Mouse (Mus musculus) stomach, postnatal 0 days (tissue): ENCODE data around the gene Nkiras2. TPM values are rescaled to one million over a fixed set of nuclear protein-coding genes. Genes with fewer than 3 reads are reported as not detected.

Source experiments
- ATAC-seq: fragments of 200-750 bp; cut with Nextera tagmentation; 2 replicates; pipeline ENCODE4 v1.8.0; 2017; ENCODE audit not compliant: low FRiP score, low TSS enrichment
- DNase-seq: peaks from one replicate; pipeline ENCODE4 v3.0.0-alpha.2; 2016; ENCODE audit warnings: low spot score
- H3K27ac ChIP-seq: fragments of 300-500 bp; sonication (generic); replicated peaks from 2 replicates; pipeline ENCODE4 v1.5.1; 2014; ENCODE audit warnings: mild to moderate bottlenecking, control low read depth
- H3K27me3 ChIP-seq: fragments of 300-500 bp; sonication (generic); 2 replicates; pipeline ENCODE4 v1.6.1; 2014; ENCODE audit warnings: low read length; ENCODE audit not compliant: control insufficient read depth, insufficient read depth
- H3K36me3 ChIP-seq: fragments of 300-500 bp; sonication (generic); 2 replicates; pipeline ENCODE4 v1.6.1; 2014; ENCODE audit warnings: low read length, mixed read lengths; ENCODE audit not compliant: control insufficient read depth, insufficient read depth
- H3K4me1 ChIP-seq: fragments of 300-500 bp; sonication (generic); replicated peaks from 2 replicates; pipeline ENCODE4 v1.6.1; 2014; ENCODE audit warnings: antibody characterized with exemption; ENCODE audit not compliant: control insufficient read depth, insufficient read depth
- H3K4me2 ChIP-seq: fragments of 300-500 bp; sonication (generic); replicated peaks from 2 replicates; pipeline ENCODE4 v1.6.1; 2014; ENCODE audit warnings: low read depth, mild to moderate bottlenecking, control low read depth, moderate library complexity
- H3K4me3 ChIP-seq: fragments of 300-500 bp; sonication (generic); 2 replicates; pipeline ENCODE4 v1.5.1; 2014; ENCODE audit warnings: low read depth, low read length, control low read depth
- H3K9ac ChIP-seq: fragments of 300-500 bp; sonication (generic); 2 replicates; pipeline ENCODE4 v1.6.1; 2014; ENCODE audit warnings: mild to moderate bottlenecking, low read length, control low read depth, mixed read lengths
- H3K9me3 ChIP-seq: fragments of 300-500 bp; sonication (generic); 2 replicates; pipeline ENCODE4 v1.6.1; 2016; ENCODE audit warnings: low read length; ENCODE audit not compliant: control insufficient read depth
- CTCF ChIP-seq: IDR thresholded peaks from 2 replicates; pipeline ENCODE4 v1.5.1; 2016; ENCODE audit warnings: antibody characterized with exemption, low read depth, mild to moderate bottlenecking, moderate library complexity
- EP300 ChIP-seq: optimal IDR thresholded peaks from 2 replicates; pipeline ENCODE3; 2016; ENCODE audit warnings: antibody characterized with exemption
- WGBS: fragments of 180-500 bp; shearing (Covaris S2); extraction: QIAGEN DNeasy Blood & Tissue Kit; methylation state at CpG from one replicate; pipeline ENCODE4 v1.1.7; 2014; 5-methylcytosine and 5-hydroxymethylcytosine counted together
- polyA plus RNA-seq: library from polyadenylated mRNA; unstranded; fragments of >200 nt; fragmentation: Nextera tagmentation; extraction: Ambion mirVana; gene quantifications from 2 replicates; pipeline ENCODE4 v1.2.1, GENCODE M21; 2015

The Nkiras2 gene
- polyA plus RNA-seq, 1 experiment from 2014 or later = 59.0 TPM

GRCm38 (mm10) chr11:100603155-100603554 is 15.9 kb upstream of the Nkiras2 start:
- H3K4me3 ChIP-seq = no peak overlapping the region
- H3K27ac ChIP-seq = no peak overlapping the region
- H3K27me3 ChIP-seq = no peaks in the 10 kb centered on the region
- TF ChIP-seq EP300 = no peak
- no peak for TF ChIP-seq CTCF
- 81% methylated on average over 9 of the region's 9 CpGs for WGBS
- H3K4me1 ChIP-seq = 0 out of 2 replicates have a peak, but pooled peaks cover 2% of the 10 kb centered on the region
- peaks cover 8% of the 10 kb centered on the region for H3K36me3 ChIP-seq
- DNase-seq (no peak), ATAC-seq (no peak)
- H3K4me2 ChIP-seq = no peak overlapping the region
- H3K9ac ChIP-seq = no peak overlapping the region
- no peaks in the 10 kb centered on the region for H3K9me3 ChIP-seq

DNA sequence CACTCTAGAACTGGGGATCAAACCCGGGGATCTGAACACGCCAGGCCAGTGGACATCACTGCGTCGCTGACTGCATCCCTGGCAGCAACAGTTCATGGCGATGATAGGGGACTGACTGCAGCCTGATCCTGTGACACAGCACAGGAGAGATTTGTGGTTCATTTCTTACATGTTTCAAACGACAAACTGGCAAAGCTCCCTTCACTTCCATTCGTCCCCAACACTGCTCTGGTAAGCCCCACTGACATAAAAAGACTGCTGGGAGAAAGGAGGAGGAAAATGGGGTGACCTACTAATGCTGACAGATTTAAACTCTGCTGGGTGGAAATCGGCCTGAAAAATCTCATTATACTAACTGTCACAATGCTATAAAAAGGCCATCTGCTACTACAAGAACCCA is 15.2 kb upstream of the Nkiras2 start:
- peaks cover 4% of the 10 kb centered on the region for H3K36me3 ChIP-seq
- 0 out of 2 replicates have a peak, but pooled peaks cover 2% of the 10 kb centered on the region for H3K4me1 ChIP-seq
- 0 out of 2 replicates have a peak overlapping the region, but pooled peaks have one; percentile 35 for H3K27ac ChIP-seq
- H3K27me3 ChIP-seq = no peaks in the 10 kb centered on the region
- DNase-seq = no peak
- H3K4me2 ChIP-seq = no peak overlapping the region
- H3K9me3 ChIP-seq = no peaks in the 10 kb centered on the region
- no peak overlapping the region for H3K9ac ChIP-seq
- WGBS = 65% methylated on average over 8 of the region's 8 CpGs
- ATAC-seq = no peak
- TF ChIP-seq CTCF = no peak
- no peak overlapping the region for H3K4me3 ChIP-seq

DNA sequence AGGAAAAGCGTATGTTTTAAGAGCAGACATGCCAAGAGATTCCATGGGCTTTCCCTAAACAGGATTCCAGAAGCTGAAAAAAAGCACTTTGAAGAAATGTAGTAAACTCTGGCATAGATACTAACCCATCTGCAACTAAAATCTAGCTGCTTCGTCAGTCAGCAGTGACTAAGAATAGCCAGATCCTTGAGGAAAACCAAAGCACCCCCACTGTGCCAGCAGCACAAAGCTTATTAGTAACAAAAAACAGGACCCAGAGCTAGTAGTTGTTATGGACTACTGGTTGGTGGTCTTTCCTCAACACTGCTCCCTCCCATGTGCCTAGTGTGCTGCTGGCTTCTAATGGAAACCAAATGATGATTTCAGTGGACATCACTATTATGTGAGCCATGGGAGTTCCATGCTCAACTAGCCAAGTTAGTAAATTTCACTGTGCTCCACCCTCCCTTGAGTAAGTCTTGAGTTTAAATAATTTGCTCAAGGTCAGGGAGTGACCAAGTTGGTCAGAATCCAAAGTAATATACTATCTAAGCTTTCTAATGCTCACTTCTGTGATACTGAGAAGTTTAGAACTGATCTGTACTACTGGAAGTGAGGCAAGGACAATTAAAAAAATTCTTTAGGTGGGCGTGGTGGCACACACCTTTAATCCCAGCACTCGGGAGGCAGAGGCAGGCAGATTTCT is 14.6 kb upstream of the Nkiras2 start:
- Histone ChIP-seq H3K4me2 (no peak overlapping the region), H3K36me3 (no peaks in the 10 kb centered on the region; the same call in none of the 2 replicates), H3K27ac (peak overlapping the region; percentile 40), H3K4me1 (peaks cover 3% of the 10 kb centered on the region), H3K4me3 (no peak overlapping the region), H3K27me3 (no peaks in the 10 kb centered on the region), H3K9ac (no peak overlapping the region), H3K9me3 (no peaks in the 10 kb centered on the region)
- no peak for ATAC-seq
- no peak for DNase-seq
- WGBS = 61% methylated on average over 4 of the region's 4 CpGs
- no peak for TF ChIP-seq CTCF
- TF ChIP-seq EP300 = no peak

DNA sequence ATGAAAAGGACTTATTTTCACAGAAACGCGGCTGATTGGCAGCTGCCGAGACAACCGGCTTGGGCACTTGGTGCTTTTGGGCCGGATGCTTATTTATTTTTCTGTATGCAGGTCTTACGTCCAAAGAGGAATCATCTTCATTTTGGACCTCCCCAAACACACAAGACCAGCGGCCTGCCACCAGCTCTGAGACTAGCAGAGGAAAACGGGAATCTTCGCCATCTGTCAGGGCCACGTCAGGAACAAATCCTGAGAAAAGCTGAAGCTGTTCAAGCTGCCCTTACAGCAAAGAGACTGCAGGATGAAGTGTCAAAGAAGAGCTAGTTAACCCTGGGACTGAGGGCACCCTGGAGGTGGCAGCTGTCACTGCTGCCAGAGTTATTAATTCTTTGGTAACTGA is 13.6 kb upstream of the Nkiras2 start:
- no peaks in the 10 kb centered on the region for H3K9me3 ChIP-seq
- no peak overlapping the region for H3K9ac ChIP-seq
- H3K4me2 ChIP-seq = no peak overlapping the region
- DNase-seq (no peak), ATAC-seq (no peak)
- peaks cover 9% of the 10 kb centered on the region for H3K4me1 ChIP-seq
- H3K4me3 ChIP-seq = no peak overlapping the region
- TF ChIP-seq EP300 = no peak
- no peak for TF ChIP-seq CTCF
- H3K27me3 ChIP-seq = no peaks in the 10 kb centered on the region
- 86% methylated on average over 10 of the region's 10 CpGs for WGBS
- H3K27ac ChIP-seq = no peak overlapping the region
- H3K36me3 ChIP-seq = no peaks in the 10 kb centered on the region; the same call in 1 of the 2 replicates

DNA sequence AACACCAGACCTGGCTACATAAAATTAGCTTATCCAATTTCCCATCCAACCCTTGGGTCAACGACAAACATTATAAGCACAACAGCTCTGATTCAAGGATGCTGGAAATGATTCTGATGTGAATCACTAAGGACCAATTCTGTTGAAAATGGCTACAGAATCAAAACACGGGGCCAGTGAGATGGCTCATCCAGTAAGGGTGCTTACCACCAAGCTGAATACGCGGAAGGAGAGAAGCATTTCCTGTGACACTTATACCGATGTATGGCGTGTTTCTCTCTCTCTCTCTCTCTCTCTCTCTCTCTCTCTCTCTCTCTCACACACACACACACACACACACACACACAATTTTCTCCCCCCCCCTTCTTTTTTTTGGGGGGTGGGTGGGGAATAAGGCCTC is 11.9 kb upstream of the Nkiras2 start:
- no peak overlapping the region for H3K27ac ChIP-seq
- H3K4me2 ChIP-seq = no peak overlapping the region
- ATAC-seq (no peak), DNase-seq (no peak)
- TF ChIP-seq CTCF (no peak), EP300 (no peak)
- no peak overlapping the region for H3K9ac ChIP-seq
- no peak overlapping the region for H3K4me3 ChIP-seq
- H3K27me3 ChIP-seq = no peaks in the 10 kb centered on the region
- WGBS = 94% methylated on average over 6 of the region's 6 CpGs
- no peaks in the 10 kb centered on the region for H3K9me3 ChIP-seq
- no peaks in the 10 kb centered on the region; the same call in 1 of the 2 replicates for H3K36me3 ChIP-seq
- H3K4me1 ChIP-seq = peaks cover 9% of the 10 kb centered on the region

DNA sequence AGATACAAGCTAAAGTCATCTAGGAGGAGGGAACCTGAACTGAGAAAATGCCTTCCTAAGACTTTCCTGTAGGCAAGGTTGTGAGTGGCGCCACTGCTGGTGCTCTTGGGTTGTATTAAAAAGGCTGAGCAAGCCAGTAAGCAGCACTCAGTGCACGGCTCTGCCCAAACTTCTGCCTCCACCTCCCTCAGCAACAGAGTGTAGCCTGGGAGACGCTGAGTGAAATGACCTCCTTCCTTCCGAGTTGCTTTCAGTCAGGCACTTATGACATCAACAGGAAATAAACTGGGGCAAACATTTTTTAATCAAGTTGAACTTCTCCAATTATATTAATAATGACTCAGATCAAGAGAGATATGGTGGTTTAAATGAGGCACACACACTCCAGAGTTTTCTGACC is 10.2 kb upstream of the Nkiras2 start:
- Histone ChIP-seq H3K9me3 (no peaks in the 10 kb centered on the region), H3K4me2 (no peak overlapping the region), H3K36me3 (no peaks in the 10 kb centered on the region; the same call in 1 of the 2 replicates), H3K27me3 (no peaks in the 10 kb centered on the region), H3K4me1 (peaks cover 9% of the 10 kb centered on the region), H3K9ac (no peak overlapping the region), H3K27ac (0 out of 2 replicates have a peak overlapping the region, but pooled peaks have one; percentile 30), H3K4me3 (no peak overlapping the region)
- ATAC-seq (peak; percentile 46; the same call in 1 of the 2 replicates), DNase-seq (no peak)
- WGBS = 60% methylated on average over 4 of the region's 4 CpGs
- TF ChIP-seq CTCF (no peak), EP300 (no peak)
